Mouse (Mus musculus) liver, adult 2 months (tissue): ENCODE measurements at regions not wholly inside any gene's neighbourhood (a gene's known extent, or its start where the extent isn't known, plus 50 kb on each side); places are given as distances from the start of the nearest gene placed in this dataset.

Experiments used
- DNase-seq: peaks from one replicate; pipeline ENCODE4 v3.0.0-alpha.2; 2011; ENCODE audit warnings: low read depth, low spot score; ENCODE audit errors: extremely low read depth
- H3K27ac ChIP-seq: fragments of 200-500 bp; replicated peaks from 2 replicates; pipeline ENCODE4 v1.5.1; 2012; ENCODE audit warnings: low read depth, mild to moderate bottlenecking, control low read depth, inconsistent platforms, low read length; ENCODE audit not compliant: insufficient read depth
- H3K27me3 ChIP-seq: fragments of 200-500 bp; 2 replicates; pipeline ENCODE4 v1.6.1; 2012; ENCODE audit warnings: mild to moderate bottlenecking, moderate library complexity, low read length, inconsistent platforms; ENCODE audit not compliant: control insufficient read depth, insufficient read depth
- H3K36me3 ChIP-seq: fragments of 200-500 bp; 2 replicates; pipeline ENCODE4 v1.6.1; 2012; ENCODE audit warnings: low read length, inconsistent platforms; ENCODE audit not compliant: control insufficient read depth, insufficient read depth
- H3K4me1 ChIP-seq: fragments of 200-500 bp; 2 replicates; pipeline ENCODE4 v1.6.1; 2011; ENCODE audit warnings: low read length; ENCODE audit not compliant: control insufficient read depth, insufficient read depth
- H3K4me3 ChIP-seq: fragments of 200-500 bp; 2 replicates; pipeline ENCODE4 v1.5.1; 2011; ENCODE audit warnings: low read depth, mild to moderate bottlenecking, control low read depth, low read length, moderate library complexity; ENCODE audit not compliant: insufficient read depth
- H3K79me2 ChIP-seq: fragments of 200-500 bp; 2 replicates; pipeline ENCODE4 v1.6.1; 2012; ENCODE audit warnings: inconsistent platforms, mild to moderate bottlenecking, low read length, moderate library complexity; ENCODE audit not compliant: control insufficient read depth, insufficient read depth
- H3K9ac ChIP-seq: fragments of 200-500 bp; 2 replicates; pipeline ENCODE4 v1.6.1; 2012; ENCODE audit warnings: low read depth, mild to moderate bottlenecking, control low read depth, inconsistent platforms, low read length
- CTCF ChIP-seq: fragments of 200-500 bp; IDR thresholded peaks from 2 replicates; pipeline ENCODE4 v1.5.1; 2011; ENCODE audit warnings: low read depth, low read length, control low read depth
- POLR2A ChIP-seq: fragments of 200-500 bp; IDR thresholded peaks from 2 replicates; pipeline ENCODE4 v1.6.1; 2011; ENCODE audit warnings: low read length, control low read depth; ENCODE audit not compliant: insufficient read depth; ENCODE audit errors: extremely low read depth
- whole genome bisulfite sequencing: fragments of 180-500 bp; shearing (Covaris S2); methylation state at CpG from one replicate; pipeline ENCODE4 v1.1.7; 2018; 5-methylcytosine and 5-hydroxymethylcytosine counted together

GRCm38 (mm10) chr1:143391851-143392250, 248.6 kb upstream of the B3galt2 start:
- H3K4me3 ChIP-seq: no peak overlapping the region
- DNase-seq: no peak
- no peak for TF ChIP-seq POLR2A
- no peak for TF ChIP-seq CTCF
- WGBS: 77% methylated on average over 4 of the region's 4 CpGs
- no peaks in the 10 kb centered on the region for H3K27me3 ChIP-seq
- no peak overlapping the region for H3K9ac ChIP-seq
- no peak overlapping the region for H3K27ac ChIP-seq
- H3K4me1 ChIP-seq: no peaks in the 10 kb centered on the region
- no peaks in the 10 kb centered on the region for H3K79me2 ChIP-seq
- no peaks in the 10 kb centered on the region for H3K36me3 ChIP-seq
